ENCODE assay signal across 27 mouse cellular contexts in genomic region chr4:86534091-86534481, GRCm38 (mm10). TPM values are rescaled to one million over a fixed set of nuclear protein-coding genes. Genes with fewer than 3 reads are reported as not detected.
DNase-seq lines count a peak whose midpoint lies in the region; ATAC-seq and TF ChIP-seq lines count a peak whose summit lies in the region.
"Had no signal": no experiment of that assay in that cellular context is flagged by ENCODE, and none has a peak within 500 bp of the region (broad histone marks: within the 10 kb centered on the region; RNA-seq: fewer than 3 reads in every experiment).

No protein-coding gene starts in this region.

- no peak overlapping the region for H3K27ac ChIP-seq in heart, adult 2 months
- peak overlapping the region; percentile 25; the same call in 1 of the 2 replicates for H3K27ac ChIP-seq in kidney, postnatal 0 days
- no peak overlapping the region for H3K27ac ChIP-seq in embryonic facial prominence, embryonic 11.5 days (replicated peaks; ENCODE audit: low read depth, low read length)
- peak overlapping the region; percentile 61; the same call in 1 of the 2 replicates for H3K27ac ChIP-seq in limb, embryonic 11.5 days (replicated peaks; ENCODE audit: low read depth, low read length)
- no peak overlapping the region for H3K27ac ChIP-seq in left cerebral cortex, adult 2 months
- H3K27ac ChIP-seq: embryonic facial prominence, embryonic 15.5 days; forebrain, embryonic 10.5 days; hindbrain, embryonic 13.5 days; liver, embryonic 14.5 days; lung, embryonic 15.5 days had no signal

- no peak overlapping the region for H3K9ac ChIP-seq in heart, adult 2 months (ENCODE audit: low read depth, low read length)
- no peak overlapping the region for H3K9ac ChIP-seq in kidney, postnatal 0 days (ENCODE audit: low read depth, low read length)
- no peak overlapping the region for H3K9ac ChIP-seq in embryonic facial prominence, embryonic 11.5 days (replicated peaks; ENCODE audit: low read length)
- no peak overlapping the region for H3K9ac ChIP-seq in limb, embryonic 11.5 days (ENCODE audit: low read length)
- H3K9ac ChIP-seq: embryonic facial prominence, embryonic 15.5 days; forebrain, postnatal 0 days; hindbrain, embryonic 13.5 days; liver, embryonic 14.5 days; lung, embryonic 15.5 days had no signal

- no peaks in the 10 kb centered on the region for H3K27me3 ChIP-seq in heart, adult 2 months (ENCODE audit: control insufficient read depth, insufficient read depth, low read length)
- no peaks in the 10 kb centered on the region for H3K27me3 ChIP-seq in kidney, postnatal 0 days (ENCODE audit: insufficient read depth, low read length)
- no peaks in the 10 kb centered on the region for H3K27me3 ChIP-seq in embryonic facial prominence, embryonic 11.5 days (ENCODE audit: control insufficient read depth, insufficient read depth, low read length)
- H3K27me3 ChIP-seq in limb, embryonic 11.5 days (ENCODE audit: control insufficient read depth, insufficient read depth, low read length): no peaks in the 10 kb centered on the region
- H3K27me3 ChIP-seq: CH12.LX; embryonic facial prominence, embryonic 15.5 days; hindbrain, embryonic 13.5 days; lung, embryonic 15.5 days had no signal

- no peaks in the 10 kb centered on the region for H3K36me3 ChIP-seq in heart, adult 2 months (ENCODE audit: control insufficient read depth, insufficient read depth, low read length)
- no peaks in the 10 kb centered on the region for H3K36me3 ChIP-seq in kidney, postnatal 0 days (ENCODE audit: insufficient read depth, low read length)
- H3K36me3 ChIP-seq in embryonic facial prominence, embryonic 11.5 days (replicated peaks; ENCODE audit: control insufficient read depth, insufficient read depth, low read depth, low read length): no peaks in the 10 kb centered on the region
- no peaks in the 10 kb centered on the region for H3K36me3 ChIP-seq in limb, embryonic 11.5 days (ENCODE audit: control insufficient read depth, insufficient read depth, low read length)
- H3K36me3 ChIP-seq: embryonic facial prominence, embryonic 15.5 days; forebrain, embryonic 10.5 days; hindbrain, embryonic 13.5 days; lung, embryonic 15.5 days had no signal

- 61% methylated on average over 5 of the region's 5 CpGs for WGBS in heart, adult 2 months
- WGBS in kidney, postnatal 0 days: 35% methylated on average over 5 of the region's 5 CpGs
- WGBS in embryonic facial prominence, embryonic 11.5 days: 32% methylated on average over 5 of the region's 5 CpGs
- 16% methylated on average over 5 of the region's 5 CpGs for WGBS in limb, embryonic 11.5 days

- intact Hi-C loops in heart, adult 2 months (cut with DNase I): no loop called here
- intact Hi-C loops in left cerebral cortex, adult 2 months (cut with DNase I): no loop called here

- no peak overlapping the region for H3K4me3 ChIP-seq in heart, adult 2 months
- H3K4me3 ChIP-seq in kidney, postnatal 0 days (replicated peaks; ENCODE audit: low read depth, low read length): no peak overlapping the region
- H3K4me3 ChIP-seq in embryonic facial prominence, embryonic 11.5 days (ENCODE audit: low read depth, low read length): no peak overlapping the region
- no peak overlapping the region for H3K4me3 ChIP-seq in limb, embryonic 11.5 days (ENCODE audit: low read depth, low read length)
- no peak overlapping the region for H3K4me3 ChIP-seq in left cerebral cortex, adult 2 months
- H3K4me3 ChIP-seq: embryonic facial prominence, embryonic 15.5 days; forebrain, embryonic 10.5 days; hindbrain, embryonic 13.5 days; lung, embryonic 15.5 days had no signal

- H3K4me2 ChIP-seq in kidney, postnatal 0 days (ENCODE audit: low read length): no peak overlapping the region
- no peak overlapping the region for H3K4me2 ChIP-seq in embryonic facial prominence, embryonic 11.5 days (ENCODE audit: low read depth, low read length)
- no peak overlapping the region for H3K4me2 ChIP-seq in limb, embryonic 11.5 days (ENCODE audit: low read depth, severe bottlenecking)
- H3K4me2 ChIP-seq: embryonic facial prominence, embryonic 15.5 days; hindbrain, embryonic 13.5 days; lung, embryonic 15.5 days had no signal

- no peak for TF ChIP-seq EP300 in heart, adult 2 months (IDR thresholded peaks at IDR 0.05; ENCODE audit: insufficient read depth, low read depth, low read length)

- ATAC-seq in kidney, postnatal 0 days (replicated peaks; ENCODE audit: low FRiP score, low read depth): no peak
- no peak for ATAC-seq in embryonic facial prominence, embryonic 11.5 days (replicated peaks; ENCODE audit: insufficient number of reproducible peaks, low FRiP score, low TSS enrichment, low read depth)
- no peak for ATAC-seq in limb, embryonic 11.5 days (ENCODE audit: insufficient number of reproducible peaks, low FRiP score, low TSS enrichment, low read depth)
- ATAC-seq: forebrain, postnatal 0 days; inflammation-experienced regulatory T-cells, adult 6 months had no signal

- peak; percentile 90 for DNase-seq in heart, adult 11 months
- DNase-seq in heart, adult 2 months: no peak
- DNase-seq in kidney, postnatal 0 days (ENCODE audit: low spot score): peak; percentile 18
- no peak for DNase-seq in kidney, adult 9 months
- DNase-seq in embryonic facial prominence, embryonic 11.5 days (ENCODE audit: low spot score): peak; percentile 22
- peak; percentile 55 for DNase-seq in limb, embryonic 11.5 days (ENCODE audit: low spot score)
- DNase-seq in cerebellum, adult 11-12 months: no peak
- DNase-seq in left cerebral cortex, adult 2 months (ENCODE audit: extremely low spot score in 1 of 2, low spot score in 2 of 2): no peak
- DNase-seq: adrenal gland, postnatal 36 days; cerebellum, adult 8-10 months; forebrain, postnatal 0 days; gastrocnemius, postnatal 10 days; lung, postnatal 4 days; thymus, postnatal 25 days had no signal

- no peaks in the 10 kb centered on the region for H3K79me2 ChIP-seq in heart, adult 2 months (replicated peaks; ENCODE audit: control insufficient read depth, insufficient read depth, low read length)

- no peak for TF ChIP-seq POLR2A in heart, adult 2 months (IDR thresholded peaks at IDR 0.05; ENCODE audit: insufficient read depth, low read depth, low read length)

- TF ChIP-seq CTCF in heart, adult 2 months (IDR thresholded peaks at IDR 0.05): no peak
- no peak for TF ChIP-seq CTCF in kidney, postnatal 0 days (IDR thresholded peaks at IDR 0.05; ENCODE audit: low read depth)
- no peak for TF ChIP-seq CTCF in left cerebral cortex, adult 2 months (IDR thresholded peaks at IDR 0.05)

- no peaks in the 10 kb centered on the region for H3K4me1 ChIP-seq in heart, adult 2 months (ENCODE audit: control insufficient read depth, insufficient read depth, low read length)
- 0 out of 2 replicates have a peak, but pooled peaks cover 4% of the 10 kb centered on the region for H3K4me1 ChIP-seq in kidney, postnatal 0 days (replicated peaks; ENCODE audit: insufficient read depth, low read length)
- no peaks in the 10 kb centered on the region for H3K4me1 ChIP-seq in embryonic facial prominence, embryonic 11.5 days (ENCODE audit: control insufficient read depth, insufficient read depth, low read length)
- peaks cover 5% of the 10 kb centered on the region; the same call in 1 of the 2 replicates for H3K4me1 ChIP-seq in limb, embryonic 11.5 days (ENCODE audit: control insufficient read depth, insufficient read depth, low read length)
- H3K4me1 ChIP-seq: hindbrain, embryonic 13.5 days had no signal

- no peaks in the 10 kb centered on the region for H3K9me3 ChIP-seq in kidney, postnatal 0 days (replicated peaks; ENCODE audit: low read length)
- H3K9me3 ChIP-seq in embryonic facial prominence, embryonic 11.5 days (replicated peaks; ENCODE audit: control insufficient read depth, low read length): no peaks in the 10 kb centered on the region
- no peaks in the 10 kb centered on the region for H3K9me3 ChIP-seq in limb, embryonic 11.5 days (ENCODE audit: control insufficient read depth, low read length)
- H3K9me3 ChIP-seq: embryonic facial prominence, embryonic 15.5 days; forebrain, embryonic 10.5 days; hindbrain, embryonic 13.5 days; lung, embryonic 15.5 days had no signal

RNA-seq across cellular contexts. Expression of gene Saxo1, which starts 24.0 kb away (rescaled TPM):
- not detected for total RNA-seq in heart, adult 2 months (2021)
- polyA plus RNA-seq in heart, adult 2 months (2012; rRNA removed): 0.16 and 0.18 TPM in 2 replicates
- 0.08 and 0.21 TPM in 2 replicates for polyA plus RNA-seq in kidney, postnatal 0 days (2015; fragmentation: Nextera tagmentation; extraction: Ambion mirVana)
- polyA plus RNA-seq in embryonic facial prominence, embryonic 11.5 days (2014; fragmentation: Nextera tagmentation; extraction: Ambion mirVana): not detected in 2 replicates
- 0.18 and 0.36 TPM in 2 replicates for polyA plus RNA-seq in limb, embryonic 11.5 days (2014; fragmentation: Nextera tagmentation; extraction: Ambion mirVana)
- total RNA-seq in left cerebral cortex, adult 2 months (2021): not detected
- total RNA-seq: adrenal gland, postnatal 36 days; CH12.LX; forebrain, postnatal 0 days; gastrocnemius, postnatal 10 days; heart, postnatal 25 days; layer of hippocampus, adult 8-10 months; left cerebral cortex, postnatal 36 days; MEL had no signal
- polyA plus RNA-seq: embryonic facial prominence, embryonic 15.5 days; forebrain, embryonic 10.5 days; forebrain, postnatal 0 days; hindbrain, embryonic 13.5 days; inflammation-experienced regulatory T-cells, adult 6 months; liver, embryonic 14.5 days; lung, embryonic 15.5 days; neural tube, embryonic 14.5 days; small intestine, adult 2 months had no signal

RNA-seq across cellular contexts. Expression of gene Rraga, which starts 41.4 kb away (rescaled TPM):
- 10 to 100 TPM; 55.3 to 65.5 TPM for total RNA-seq in heart, adult 2 months (2021)
- 29.3 and 35.2 TPM in 2 replicates for polyA plus RNA-seq in heart, adult 2 months (2012; rRNA removed)
- 80.3 and 86.3 TPM in 2 replicates for polyA plus RNA-seq in kidney, postnatal 0 days (2015; fragmentation: Nextera tagmentation; extraction: Ambion mirVana)
- 108 and 116 TPM in 2 replicates for polyA plus RNA-seq in embryonic facial prominence, embryonic 11.5 days (2014; fragmentation: Nextera tagmentation; extraction: Ambion mirVana)
- polyA plus RNA-seq in limb, embryonic 11.5 days (2014; fragmentation: Nextera tagmentation; extraction: Ambion mirVana): 85.0 and 102 TPM in 2 replicates
- total RNA-seq in left cerebral cortex, adult 2 months (2021): 100 to 1,000 TPM; 130 to 147 TPM

Comparison
In these comparisons a context has a peak if more than half of its experiments do, and no peak if none do; other contexts are left out.
1. DNase-seq: peak in heart, adult 11 months (single experiment), kidney, postnatal 0 days (single experiment), embryonic facial prominence, embryonic 11.5 days (single experiment) and limb, embryonic 11.5 days (single experiment); none in heart, adult 2 months (0 of 2), kidney, adult 9 months (single experiment), cerebellum, adult 11-12 months (single experiment) and left cerebral cortex, adult 2 months (0 of 2).
2. H3K27ac ChIP-seq: peak in kidney, postnatal 0 days (single experiment) and limb, embryonic 11.5 days (single experiment); none in heart, adult 2 months (single experiment), embryonic facial prominence, embryonic 11.5 days (single experiment) and left cerebral cortex, adult 2 months (single experiment).